8 mouse cellular contexts compared by ENCODE assay signal in the genomic region with DNA sequence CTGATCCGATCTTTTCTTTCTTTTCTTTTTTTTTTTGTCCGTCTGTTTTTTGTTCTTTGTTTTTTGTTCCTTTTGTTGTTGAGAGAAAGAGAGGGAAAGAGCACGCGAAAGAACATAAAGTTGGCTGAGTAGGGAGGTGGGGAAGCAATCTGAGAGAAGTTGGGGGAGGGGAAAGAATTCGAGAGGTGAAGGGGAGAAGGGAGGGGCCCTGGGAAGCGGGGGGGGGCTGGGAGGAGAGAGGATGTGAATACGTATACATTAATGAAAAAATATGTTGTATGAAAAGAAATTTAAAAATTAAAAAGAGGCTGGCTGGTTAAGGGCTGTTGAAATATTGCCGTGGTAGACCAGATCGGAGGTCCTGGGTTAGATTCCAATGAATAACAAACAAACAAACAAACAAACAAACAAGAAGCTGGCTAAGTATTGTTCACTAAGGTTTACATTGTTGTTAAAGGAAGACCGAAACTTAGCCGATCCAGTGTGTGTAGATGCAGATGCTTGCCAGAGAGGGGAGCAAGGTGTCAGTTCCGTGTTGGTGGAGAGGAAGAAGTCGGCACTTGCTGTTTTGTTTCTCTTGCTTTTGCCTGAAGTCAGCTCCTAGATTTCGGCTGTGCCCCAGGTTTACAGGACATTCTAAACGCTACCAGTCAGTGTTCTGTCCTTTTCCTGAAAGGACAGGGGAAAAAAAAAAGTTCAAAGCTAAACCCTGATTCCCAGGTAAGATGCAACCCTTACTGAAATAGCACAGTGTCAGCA.
DNase-seq lines count a peak whose midpoint lies in the region; ATAC-seq and TF ChIP-seq lines count a peak whose summit lies in the region.

No protein-coding gene starts in this region.

- H3K27me3 ChIP-seq in limb, embryonic 11.5 days (ENCODE audit: control insufficient read depth, insufficient read depth, low read length), result no peaks in the 10 kb centered on the region
- H3K27me3 ChIP-seq in midbrain, postnatal 0 days (ENCODE audit: insufficient read depth, low read length), result no peaks in the 10 kb centered on the region

- WGBS in limb, embryonic 11.5 days, result 22% methylated on average over 15 of the region's 15 CpGs
- WGBS in midbrain, postnatal 0 days, result 17% methylated on average over 14 of the region's 15 CpGs

- peak overlapping the region; percentile 36 for H3K4me2 ChIP-seq in limb, embryonic 11.5 days (ENCODE audit: low read depth, severe bottlenecking)
- peak overlapping the region; percentile 44 for H3K4me2 ChIP-seq in midbrain, postnatal 0 days (ENCODE audit: low read depth, low read length, poor library complexity, severe bottlenecking)

- peak; percentile 56 for TF ChIP-seq CTCF in midbrain, postnatal 0 days (IDR thresholded peaks at IDR 0.05)

- no peaks in the 10 kb centered on the region for H3K36me3 ChIP-seq in limb, embryonic 11.5 days (ENCODE audit: control insufficient read depth, insufficient read depth, low read length)
- no peaks in the 10 kb centered on the region for H3K36me3 ChIP-seq in midbrain, postnatal 0 days (ENCODE audit: insufficient read depth, low read length)

- peak overlapping the region; percentile 22 for H3K4me3 ChIP-seq in limb, embryonic 11.5 days (ENCODE audit: low read depth, low read length)
- H3K4me3 ChIP-seq in midbrain, postnatal 0 days (ENCODE audit: low read depth, low read length), result peak overlapping the region; percentile 23

- intact Hi-C loops in heart, postnatal 10 days (cut with DNase I), result loop anchor here (10.0 kb wide), 1 partner anchor 174 kb away; no protein-coding TSS in a partner anchor

- DNase-seq in kidney, adult 8-10 months, result peak; percentile 2 to 7
- DNase-seq in kidney, adult 18-20 months, result no peak
- DNase-seq in embryo, embryonic 10 days (ENCODE audit: low spot score), result peak; percentile 38
- DNase-seq in heart, postnatal 10 days, result peak; percentile 29 to 40
- DNase-seq in limb, embryonic 11.5 days (ENCODE audit: low spot score), result peak; percentile 27
- peak; percentile 61 for DNase-seq in midbrain, postnatal 0 days (ENCODE audit: low spot score)
- no peak for DNase-seq in right cerebral cortex, postnatal 25 days
- no peak for DNase-seq in layer of hippocampus, adult 9-10 months (ENCODE audit: low spot score)

- H3K4me1 ChIP-seq in limb, embryonic 11.5 days (ENCODE audit: control insufficient read depth, insufficient read depth, low read length), result no peaks in the 10 kb centered on the region
- H3K4me1 ChIP-seq in midbrain, postnatal 0 days (ENCODE audit: insufficient read depth, low read length), result no peaks in the 10 kb centered on the region

- H3K27ac ChIP-seq in limb, embryonic 11.5 days (replicated peaks; ENCODE audit: low read depth, low read length), result no peak overlapping the region
- peak overlapping the region; percentile 75 for H3K27ac ChIP-seq in midbrain, postnatal 0 days (ENCODE audit: low read depth, low read length)

- ATAC-seq in limb, embryonic 11.5 days (ENCODE audit: insufficient number of reproducible peaks, low FRiP score, low TSS enrichment, low read depth), result no peak
- ATAC-seq in midbrain, postnatal 0 days (ENCODE audit: low FRiP score), result peak; percentile 73; the same call in 1 of the 2 replicates

- 0 out of 2 replicates have a peak overlapping the region, but pooled peaks have one; percentile 7 for H3K9ac ChIP-seq in limb, embryonic 11.5 days (ENCODE audit: low read length)
- H3K9ac ChIP-seq in midbrain, postnatal 0 days (replicated peaks; ENCODE audit: low read length, poor library complexity, severe bottlenecking), result peak overlapping the region; percentile 24; the same call in 1 of the 2 replicates

- no peaks in the 10 kb centered on the region for H3K9me3 ChIP-seq in limb, embryonic 11.5 days (ENCODE audit: control insufficient read depth, low read length)
- H3K9me3 ChIP-seq in midbrain, postnatal 0 days (ENCODE audit: low read length), result no peaks in the 10 kb centered on the region

Comparison
In these comparisons a context has a peak if more than half of its experiments do, and no peak if none do; other contexts are left out.
1. DNase-seq: peak in kidney, adult 8-10 months (2 of 2), embryo, embryonic 10 days (single experiment), heart, postnatal 10 days (2 of 2), limb, embryonic 11.5 days (single experiment) and midbrain, postnatal 0 days (single experiment); none in kidney, adult 18-20 months (single experiment), right cerebral cortex, postnatal 25 days (single experiment) and layer of hippocampus, adult 9-10 months (single experiment).